Mouse (Mus musculus) olfactory bulb, adult 2 months (tissue): ENCODE results near the gene Ybx2.

Source experiments
- CTCF ChIP-seq: fragments of 200-500 bp; IDR thresholded peaks from 2 replicates; pipeline ENCODE4 v1.5.1; 2012; ENCODE audit warnings: low read depth, mild to moderate bottlenecking, low read length, moderate library complexity; ENCODE audit not compliant: insufficient read depth
- POLR2A ChIP-seq: fragments of 200-500 bp; IDR thresholded peaks from 2 replicates; pipeline ENCODE4 v1.6.1; 2012; ENCODE audit warnings: mild to moderate bottlenecking, low read depth, low read length, moderate library complexity; ENCODE audit not compliant: insufficient read depth

DNA sequence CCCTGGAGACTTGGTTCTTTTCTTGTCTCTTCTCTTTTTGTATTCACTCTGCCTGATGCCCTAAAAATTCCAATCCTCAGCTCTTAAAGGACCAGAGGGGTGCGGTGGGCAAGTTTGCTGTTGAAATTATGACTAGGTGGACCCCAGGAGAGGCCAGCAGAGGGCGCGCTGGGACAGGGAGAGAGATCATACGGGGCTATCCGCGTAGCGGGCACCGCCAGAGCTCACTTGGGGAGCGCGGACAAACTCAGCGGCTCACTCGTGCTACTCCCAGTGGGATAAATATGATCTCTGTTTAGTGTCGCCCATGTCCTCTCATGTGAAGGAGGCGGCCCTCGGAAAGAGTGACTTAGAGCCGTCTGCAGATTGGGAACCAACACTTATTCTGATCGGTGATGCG is 1.4 kb upstream of the Ybx2 start:
- TF ChIP-seq POLR2A (no peak), CTCF (peak; percentile 86)
